In the genomic region with DNA sequence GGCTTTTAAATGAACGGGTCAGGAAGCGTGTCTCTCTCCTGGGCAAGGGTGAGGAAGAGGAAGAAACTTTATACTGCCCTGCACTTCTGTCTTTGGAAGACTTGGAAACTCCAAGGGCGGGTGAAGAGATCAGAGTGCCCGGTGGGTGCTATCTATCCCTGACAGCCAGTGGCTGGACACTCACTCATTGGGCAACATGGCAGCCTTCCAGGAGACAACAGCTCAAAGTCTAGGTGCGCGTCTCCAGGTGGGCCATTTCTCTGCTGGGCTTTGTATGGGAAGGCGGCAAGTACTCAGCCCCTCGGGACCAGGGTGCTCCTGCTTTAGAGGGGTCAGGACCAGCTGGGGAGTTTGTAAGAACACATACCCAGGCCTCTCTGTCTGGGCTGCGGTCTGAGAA, we compare ENCODE assay signal across 6 mouse cellular contexts.
"Had no signal": no experiment of that assay in that cellular context is flagged by ENCODE, and none has a peak within 500 bp of the region (broad histone marks: within the 10 kb centered on the region; RNA-seq: fewer than 3 reads in every experiment).

No protein-coding gene starts in this region.

- DNase-seq: lung, adult 2 months; lung, postnatal 14 days; lung, postnatal 4 days; midbrain, embryonic 14.5 days; thymus, adult 18-20 months; thymus, postnatal 36 days had no signal
